Mouse (Mus musculus) heart, postnatal 0 days (tissue): Measurements from ENCODE around the gene Kctd6. TPM values are rescaled to one million over a fixed set of nuclear protein-coding genes. Genes with fewer than 3 reads are reported as not detected.
A peak's percentile ranks its signal among the peaks of the same experiment; 100 is the strongest.

Source experiments
- ATAC-seq: fragments of 200-750 bp; cut with Nextera tagmentation; 2 replicates; pipeline ENCODE4 v1.8.0; 2017; ENCODE audit warnings: low read depth, moderate number of reproducible peaks, moderate library complexity; ENCODE audit not compliant: insufficient read depth
- DNase-seq: peaks from one replicate; pipeline ENCODE4 v3.0.0-alpha.2; 2016; ENCODE audit warnings: low spot score
- H3K27ac ChIP-seq: fragments of 300-500 bp; sonication (generic); 2 replicates; pipeline ENCODE4 v1.5.1; 2014; ENCODE audit warnings: low read depth, mild to moderate bottlenecking
- H3K27me3 ChIP-seq: fragments of 300-500 bp; sonication (generic); 2 replicates; pipeline ENCODE4 v1.6.1; 2014; ENCODE audit warnings: low read length, mixed read lengths; ENCODE audit not compliant: control insufficient read depth, insufficient read depth
- H3K36me3 ChIP-seq: fragments of 300-500 bp; sonication (generic); replicated peaks from 2 replicates; pipeline ENCODE4 v1.6.1; 2014; ENCODE audit warnings: low read length, mixed read lengths; ENCODE audit not compliant: control insufficient read depth, insufficient read depth
- H3K4me1 ChIP-seq: fragments of 300-500 bp; sonication (generic); 2 replicates; pipeline ENCODE4 v1.6.1; 2014; ENCODE audit warnings: antibody characterized with exemption; ENCODE audit not compliant: control insufficient read depth, insufficient read depth
- H3K4me2 ChIP-seq: fragments of 300-500 bp; sonication (generic); 2 replicates; pipeline ENCODE4 v1.6.1; 2014; ENCODE audit warnings: low read depth, mild to moderate bottlenecking, low read length, moderate library complexity
- H3K4me3 ChIP-seq: fragments of 300-500 bp; sonication (generic); 2 replicates; pipeline ENCODE4 v1.5.1; 2014; ENCODE audit warnings: low read depth, low read length
- H3K9ac ChIP-seq: fragments of 300-500 bp; sonication (generic); replicated peaks from 2 replicates; pipeline ENCODE4 v1.6.1; 2014; ENCODE audit warnings: low read depth, low read length, mixed read lengths
- H3K9me3 ChIP-seq: fragments of 300-500 bp; sonication (generic); replicated peaks from 2 replicates; pipeline ENCODE4 v1.6.1; 2016; ENCODE audit warnings: low read length; ENCODE audit not compliant: control insufficient read depth
- CTCF ChIP-seq: IDR thresholded peaks from 2 replicates; pipeline ENCODE4 v1.5.1; 2016; ENCODE audit warnings: antibody characterized with exemption, control low read depth, low read depth
- EP300 ChIP-seq: IDR thresholded peaks from 2 replicates; pipeline ENCODE4 v1.6.1; 2016; ENCODE audit warnings: antibody characterized with exemption, low read depth
- WGBS: fragments of 180-500 bp; shearing (Covaris S2); extraction: QIAGEN DNeasy Blood & Tissue Kit; methylation state at CpG from one replicate; pipeline ENCODE4 v1.1.7; 2014; 5-methylcytosine and 5-hydroxymethylcytosine counted together
- polyA plus RNA-seq: library from polyadenylated mRNA; unstranded; fragments of >200 nt; fragmentation: Nextera tagmentation; extraction: Ambion mirVana; gene quantifications from 2 replicates; pipeline ENCODE4 v1.2.1, GENCODE M21; 2015
- total RNA-seq: library from RNA; depleted of rRNA; stranded (reverse); fragments of >200 nt; gene quantifications from 2 replicates; pipeline ENCODE4 v1.2.3, GENCODE M21; 2014; ENCODE audit warnings: low replicate concordance

Kctd6 gene
- total and polyA plus RNA-seq, 2 experiments from 2014 or later, result 7.9 to 12.6 TPM

GRCm38 (mm10) chr14:8219876-8220275 lies 5.9 kb downstream of the Kctd6 start:
- Histone ChIP-seq H3K4me2 (no peak overlapping the region), H3K4me1 (peaks cover 14% of the 10 kb centered on the region), H3K36me3 (peaks cover 38% of the 10 kb centered on the region), H3K4me3 (no peak overlapping the region), H3K27me3 (no peaks in the 10 kb centered on the region), H3K27ac (no peak overlapping the region), H3K9me3 (no peaks in the 10 kb centered on the region), H3K9ac (no peak overlapping the region)
- ATAC-seq (no peak), DNase-seq (no peak)
- no peak for TF ChIP-seq CTCF
- no peak for TF ChIP-seq EP300
- 90% methylated on average over 11 of the region's 11 CpGs for WGBS

GRCm38 (mm10) chr14:8220306-8220705 lies 6.4 kb downstream of the Kctd6 start:
- no peak for DNase-seq

GRCm38 (mm10) chr14:8220912-8221311 lies 7.0 kb downstream of the Kctd6 start:
- no peak overlapping the region for H3K4me3 ChIP-seq
- no peak overlapping the region for H3K27ac ChIP-seq
- WGBS, result 81% methylated on average over 2 of the region's 2 CpGs
- no peak for TF ChIP-seq CTCF
- TF ChIP-seq EP300, result no peak
- DNase-seq (no peak), ATAC-seq (no peak)
- no peaks in the 10 kb centered on the region for H3K9me3 ChIP-seq
- H3K27me3 ChIP-seq, result no peaks in the 10 kb centered on the region
- 0 out of 2 replicates have a peak, but pooled peaks cover 3% of the 10 kb centered on the region for H3K4me1 ChIP-seq
- H3K36me3 ChIP-seq, result peaks cover 38% of the 10 kb centered on the region
- H3K9ac ChIP-seq, result no peak overlapping the region
- H3K4me2 ChIP-seq, result no peak overlapping the region

More at GRCm38 (mm10) chr14:8220306-8220705, 6.4 kb downstream of the Kctd6 start:
- peaks cover 38% of the 10 kb centered on the region for H3K36me3 ChIP-seq
- no peak overlapping the region for H3K27ac ChIP-seq
- no peak for ATAC-seq
- no peaks in the 10 kb centered on the region for H3K27me3 ChIP-seq
- H3K4me3 ChIP-seq, result no peak overlapping the region
- no peaks in the 10 kb centered on the region for H3K9me3 ChIP-seq
- peaks cover 9% of the 10 kb centered on the region for H3K4me1 ChIP-seq
- H3K4me2 ChIP-seq, result no peak overlapping the region
- no peak overlapping the region for H3K9ac ChIP-seq
- whole genome bisulfite sequencing, result 70% methylated on average over 7 of the region's 7 CpGs
- TF ChIP-seq CTCF (peak; percentile 23), EP300 (no peak)

GRCm38 (mm10) chr14:8222561-8222960 lies 8.6 kb downstream of the Kctd6 start:
- TF ChIP-seq CTCF (no peak), EP300 (no peak)
- H3K9ac ChIP-seq, result no peak overlapping the region
- H3K27ac ChIP-seq, result no peak overlapping the region
- no peaks in the 10 kb centered on the region for H3K27me3 ChIP-seq
- no peak overlapping the region for H3K4me3 ChIP-seq
- 92% methylated on average over 16 of the region's 16 CpGs for WGBS
- H3K4me2 ChIP-seq, result no peak overlapping the region
- DNase-seq (no peak), ATAC-seq (no peak)
- H3K4me1 ChIP-seq, result no peaks in the 10 kb centered on the region
- H3K36me3 ChIP-seq, result peaks cover 38% of the 10 kb centered on the region
- no peaks in the 10 kb centered on the region for H3K9me3 ChIP-seq

- 78% methylated on average over 10 of the region's 10 CpGs for WGBS
- H3K4me3 ChIP-seq, result no peak overlapping the region
- TF ChIP-seq EP300, result no peak
- no peak for TF ChIP-seq CTCF
- no peak overlapping the region for H3K9ac ChIP-seq
- H3K36me3 ChIP-seq, result peaks cover 38% of the 10 kb centered on the region
- H3K27me3 ChIP-seq, result no peaks in the 10 kb centered on the region
- H3K27ac ChIP-seq, result no peak overlapping the region
- H3K4me2 ChIP-seq, result no peak overlapping the region
- no peaks in the 10 kb centered on the region for H3K9me3 ChIP-seq
- no peaks in the 10 kb centered on the region for H3K4me1 ChIP-seq
- no peak for ATAC-seq
- no peak for DNase-seq
Observed at GRCm38 (mm10) chr14:8223506-8224293, 9.8 kb downstream of the Kctd6 start.
